Mouse (Mus musculus) duodenum, adult 2 months (tissue): ENCODE data around the gene Olfr1229. TPM values are rescaled to one million over a fixed set of nuclear protein-coding genes. Genes with fewer than 3 reads are reported as not detected.

Experiments
- polyA plus RNA-seq: library from polyadenylated mRNA; depleted of rRNA; stranded (reverse); fragments of >200 nt; gene quantifications from 2 replicates; pipeline ENCODE4 v1.2.3, GENCODE M21; 2012; ENCODE audit warnings: low replicate concordance; rRNA removed

The Olfr1229 gene
- polyA plus RNA-seq, result not detected in 2 replicates

GRCm38 (mm10) chr2:89287914-89288313 is at the start of gene Olfr1229:
Olfr1229 (minus strand) TSS chr2:89288014.

GRCm38 (mm10) chr2:89329575-89329974 is 41.8 kb upstream of the Olfr1229 start, which contains the start of gene Olfr1232:
Olfr1232 (minus strand) TSS chr2:89329675.

GRCm38 (mm10) chr2:89306974-89307373 is 19.2 kb upstream of the Olfr1229 start, which contains the start of gene Olfr1231:
Olfr1231 (minus strand) TSS chr2:89307074.

GRCm38 (mm10) chr2:89297168-89297567 is 9.4 kb upstream of the Olfr1229 start, which contains the start of gene Olfr1230:
Olfr1230 (minus strand) TSS chr2:89297268.

GRCm38 (mm10) chr2:89253962-89254361 is 33.9 kb downstream of the Olfr1229 start, which contains the start of gene Olfr1228:
Olfr1228 (minus strand) TSS chr2:89254062.

Other genes starting within 250 kb of the Olfr1229 start
- gene Olfr1218, start 226.8 kb downstream of the Olfr1229 start, polyA plus RNA-seq, result not detected in 2 replicates
- gene Olfr1219, start 204.5 kb downstream of the Olfr1229 start, polyA plus RNA-seq, result not detected in 2 replicates
- gene Olfr1220, start 181.2 kb downstream of the Olfr1229 start, polyA plus RNA-seq, result not detected in 2 replicates
- gene Olfr1221, start 170.7 kb downstream of the Olfr1229 start, polyA plus RNA-seq, result not detected in 2 replicates
- not detected in 2 replicates for gene Olfr1222, start 155.0 kb downstream of the Olfr1229 start, polyA plus RNA-seq
- gene Olfr1223, start 136.5 kb downstream of the Olfr1229 start, polyA plus RNA-seq, result not detected in 2 replicates
- gene Olfr1224-ps1, start 123.9 kb downstream of the Olfr1229 start, polyA plus RNA-seq, result not detected in 2 replicates
- not detected in 2 replicates for gene Olfr1225, start 113.3 kb downstream of the Olfr1229 start, polyA plus RNA-seq
- not detected in 2 replicates for gene Olfr1226, start 88.0 kb downstream of the Olfr1229 start, polyA plus RNA-seq
- gene Olfr1228, start 34.0 kb downstream of the Olfr1229 start, polyA plus RNA-seq, result not detected in 2 replicates
- not detected in 2 replicates for gene Olfr1230, start 9.3 kb upstream of the Olfr1229 start, polyA plus RNA-seq
- gene Olfr1231, start 19.1 kb upstream of the Olfr1229 start, polyA plus RNA-seq, result not detected in 2 replicates
- gene Olfr1232, start 41.7 kb upstream of the Olfr1229 start, polyA plus RNA-seq, result not detected in 2 replicates
- not detected in 2 replicates for gene Olfr1233, start 54.4 kb upstream of the Olfr1229 start, polyA plus RNA-seq
- gene Olfr1234, start 76.9 kb upstream of the Olfr1229 start, polyA plus RNA-seq, result not detected in 2 replicates
- gene Olfr1238, start 121.7 kb upstream of the Olfr1229 start, polyA plus RNA-seq, result not detected in 2 replicates
- gene Olfr1239, start 132.4 kb upstream of the Olfr1229 start, polyA plus RNA-seq, result not detected in 2 replicates
- not detected in 2 replicates for gene Olfr1240, start 155.0 kb upstream of the Olfr1229 start, polyA plus RNA-seq
- not detected in 2 replicates for gene Olfr1241, start 199.1 kb upstream of the Olfr1229 start, polyA plus RNA-seq
- not detected in 2 replicates for gene Olfr1242, start 210.3 kb upstream of the Olfr1229 start, polyA plus RNA-seq
- gene Olfr1243, start 243.5 kb upstream of the Olfr1229 start, polyA plus RNA-seq, result not detected in 2 replicates